Mouse (Mus musculus): ENCODE results near the gene Rptor. TPM values are rescaled to one million over a fixed set of nuclear protein-coding genes. Genes with fewer than 3 reads are reported as not detected.

Rptor gene
- polyA plus RNA-seq, 1 experiment from 2014 or later, result 10.8 TPM

GRCm38 (mm10) chr11:119796406-119796805 is 193.7 kb downstream of the Rptor start:
- no peak overlapping the region for H3K27ac ChIP-seq (replicated peaks; ENCODE audit: low read depth, low read length)
- H3K4me1 ChIP-seq (ENCODE audit: control insufficient read depth, insufficient read depth, low read length), result peaks cover 12% of the 10 kb centered on the region; the same call in 1 of the 2 replicates
- WGBS, result 74% methylated on average over 7 of the region's 7 CpGs
- DNase-seq (no peak), ATAC-seq (ENCODE audit: low FRiP score, low TSS enrichment) (no peak)
- no peak overlapping the region for H3K4me3 ChIP-seq (replicated peaks; ENCODE audit: low read depth, low read length)
- no peaks in the 10 kb centered on the region for H3K27me3 ChIP-seq (ENCODE audit: control insufficient read depth, insufficient read depth, low read length)
- no peak overlapping the region for H3K9ac ChIP-seq (replicated peaks; ENCODE audit: low read length)
- no peak overlapping the region for H3K4me2 ChIP-seq (ENCODE audit: low read length)
- H3K9me3 ChIP-seq (ENCODE audit: control insufficient read depth, low read length), result no peaks in the 10 kb centered on the region
- H3K36me3 ChIP-seq (ENCODE audit: control insufficient read depth, insufficient read depth, low read length), result peaks cover 11% of the 10 kb centered on the region; the same call in 1 of the 2 replicates

- ATAC-seq (ENCODE audit: low FRiP score, low TSS enrichment) (no peak), DNase-seq (no peak)
- Histone ChIP-seq H3K27ac (replicated peaks; ENCODE audit: low read depth, low read length) (no peak overlapping the region), H3K4me1 (ENCODE audit: control insufficient read depth, insufficient read depth, low read length) (peaks cover 12% of the 10 kb centered on the region; the same call in 1 of the 2 replicates), H3K4me2 (ENCODE audit: low read length) (no peak overlapping the region), H3K9ac (replicated peaks; ENCODE audit: low read length) (no peak overlapping the region), H3K36me3 (ENCODE audit: control insufficient read depth, insufficient read depth, low read length) (peaks cover 11% of the 10 kb centered on the region; the same call in 1 of the 2 replicates), H3K27me3 (ENCODE audit: control insufficient read depth, insufficient read depth, low read length) (no peaks in the 10 kb centered on the region), H3K4me3 (replicated peaks; ENCODE audit: low read depth, low read length) (no peak overlapping the region), H3K9me3 (ENCODE audit: control insufficient read depth, low read length) (no peaks in the 10 kb centered on the region)
- 95% methylated on average over 7 of the region's 7 CpGs for WGBS
Measured at GRCm38 (mm10) chr11:119796846-119797245, 194.1 kb downstream of the Rptor start.

GRCm38 (mm10) chr11:119799536-119799935 is 196.8 kb downstream of the Rptor start:
- no peak overlapping the region for H3K4me3 ChIP-seq (replicated peaks; ENCODE audit: low read depth, low read length)
- H3K4me2 ChIP-seq (ENCODE audit: low read length), result no peak overlapping the region
- 93% methylated on average over 2 of the region's 2 CpGs for WGBS
- ATAC-seq (ENCODE audit: low FRiP score, low TSS enrichment) (no peak), DNase-seq (no peak)
- peaks cover 13% of the 10 kb centered on the region; the same call in 1 of the 2 replicates for H3K36me3 ChIP-seq (ENCODE audit: control insufficient read depth, insufficient read depth, low read length)
- no peak overlapping the region for H3K27ac ChIP-seq (replicated peaks; ENCODE audit: low read depth, low read length)
- no peaks in the 10 kb centered on the region for H3K27me3 ChIP-seq (ENCODE audit: control insufficient read depth, insufficient read depth, low read length)
- no peaks in the 10 kb centered on the region for H3K9me3 ChIP-seq (ENCODE audit: control insufficient read depth, low read length)
- no peak overlapping the region for H3K9ac ChIP-seq (replicated peaks; ENCODE audit: low read length)
- H3K4me1 ChIP-seq (ENCODE audit: control insufficient read depth, insufficient read depth, low read length), result peaks cover 12% of the 10 kb centered on the region; the same call in 1 of the 2 replicates

- Histone ChIP-seq H3K27ac (replicated peaks; ENCODE audit: low read depth, low read length) (no peak overlapping the region), H3K4me2 (ENCODE audit: low read length) (no peak overlapping the region), H3K27me3 (ENCODE audit: control insufficient read depth, insufficient read depth, low read length) (no peaks in the 10 kb centered on the region), H3K4me1 (ENCODE audit: control insufficient read depth, insufficient read depth, low read length) (0 out of 2 replicates have a peak, but pooled peaks cover under 1% of the 10 kb centered on the region), H3K9ac (replicated peaks; ENCODE audit: low read length) (no peak overlapping the region), H3K4me3 (replicated peaks; ENCODE audit: low read depth, low read length) (no peak overlapping the region), H3K9me3 (ENCODE audit: control insufficient read depth, low read length) (no peaks in the 10 kb centered on the region), H3K36me3 (ENCODE audit: control insufficient read depth, insufficient read depth, low read length) (peaks cover 13% of the 10 kb centered on the region; the same call in 1 of the 2 replicates)
- 88% methylated on average over 1 of the region's 1 CpGs for WGBS
- ATAC-seq (ENCODE audit: low FRiP score, low TSS enrichment) (no peak), DNase-seq (no peak)
Measured at GRCm38 (mm10) chr11:119801855-119802254, 199.2 kb downstream of the Rptor start.

GRCm38 (mm10) chr11:119802947-119803346 is 200.2 kb downstream of the Rptor start:
- Histone ChIP-seq H3K4me3 (replicated peaks; ENCODE audit: low read depth, low read length) (no peak overlapping the region), H3K9ac (replicated peaks; ENCODE audit: low read length) (no peak overlapping the region; the same call in 1 of the 2 replicates), H3K27ac (replicated peaks; ENCODE audit: low read depth, low read length) (no peak overlapping the region), H3K4me2 (ENCODE audit: low read length) (no peak overlapping the region), H3K9me3 (ENCODE audit: control insufficient read depth, low read length) (no peaks in the 10 kb centered on the region), H3K4me1 (ENCODE audit: control insufficient read depth, insufficient read depth, low read length) (peaks cover 9% of the 10 kb centered on the region; the same call in 1 of the 2 replicates), H3K36me3 (ENCODE audit: control insufficient read depth, insufficient read depth, low read length) (peaks cover 13% of the 10 kb centered on the region; the same call in 1 of the 2 replicates), H3K27me3 (ENCODE audit: control insufficient read depth, insufficient read depth, low read length) (no peaks in the 10 kb centered on the region)
- no peak for DNase-seq
- WGBS, result 28% methylated on average over 7 of the region's 7 CpGs
- no peak for ATAC-seq (ENCODE audit: low FRiP score, low TSS enrichment)

GRCm38 (mm10) chr11:119804392-119804791 is 201.7 kb downstream of the Rptor start:
- H3K4me3 ChIP-seq (replicated peaks; ENCODE audit: low read depth, low read length), result no peak overlapping the region
- H3K27me3 ChIP-seq (ENCODE audit: control insufficient read depth, insufficient read depth, low read length), result no peaks in the 10 kb centered on the region
- H3K36me3 ChIP-seq (ENCODE audit: control insufficient read depth, insufficient read depth, low read length), result peaks cover 13% of the 10 kb centered on the region
- H3K4me1 ChIP-seq (ENCODE audit: control insufficient read depth, insufficient read depth, low read length), result peaks cover 11% of the 10 kb centered on the region; the same call in 1 of the 2 replicates
- DNase-seq (no peak), ATAC-seq (ENCODE audit: low FRiP score, low TSS enrichment) (no peak)
- 87% methylated on average over 3 of the region's 3 CpGs for WGBS
- H3K9me3 ChIP-seq (ENCODE audit: control insufficient read depth, low read length), result no peaks in the 10 kb centered on the region
- 0 out of 2 replicates have a peak overlapping the region, but pooled peaks have one; percentile 26 for H3K27ac ChIP-seq (replicated peaks; ENCODE audit: low read depth, low read length)
- H3K4me2 ChIP-seq (ENCODE audit: low read length), result no peak overlapping the region
- no peak overlapping the region for H3K9ac ChIP-seq (replicated peaks; ENCODE audit: low read length)

- H3K9me3 ChIP-seq (ENCODE audit: control insufficient read depth, low read length), result no peaks in the 10 kb centered on the region
- no peak overlapping the region for H3K4me2 ChIP-seq (ENCODE audit: low read length)
- no peak for DNase-seq
- H3K27me3 ChIP-seq (ENCODE audit: control insufficient read depth, insufficient read depth, low read length), result no peaks in the 10 kb centered on the region
- H3K4me3 ChIP-seq (replicated peaks; ENCODE audit: low read depth, low read length), result no peak overlapping the region
- no peak overlapping the region for H3K27ac ChIP-seq (replicated peaks; ENCODE audit: low read depth, low read length)
- H3K9ac ChIP-seq (replicated peaks; ENCODE audit: low read length), result no peak overlapping the region
- H3K4me1 ChIP-seq (ENCODE audit: control insufficient read depth, insufficient read depth, low read length), result peaks cover 11% of the 10 kb centered on the region; the same call in 1 of the 2 replicates
- ATAC-seq (ENCODE audit: low FRiP score, low TSS enrichment), result no peak
- WGBS, result 89% methylated on average over 10 of the region's 10 CpGs
- H3K36me3 ChIP-seq (ENCODE audit: control insufficient read depth, insufficient read depth, low read length), result peaks cover 10% of the 10 kb centered on the region; the same call in 1 of the 2 replicates
Measured at GRCm38 (mm10) chr11:119805112-119805750, 202.5 kb downstream of the Rptor start.

- Histone ChIP-seq H3K27me3 (ENCODE audit: control insufficient read depth, insufficient read depth, low read length) (no peaks in the 10 kb centered on the region), H3K9ac (replicated peaks; ENCODE audit: low read length) (no peak overlapping the region), H3K27ac (replicated peaks; ENCODE audit: low read depth, low read length) (0 out of 2 replicates have a peak overlapping the region, but pooled peaks have one; percentile 72), H3K4me2 (ENCODE audit: low read length) (no peak overlapping the region), H3K4me3 (replicated peaks; ENCODE audit: low read depth, low read length) (no peak overlapping the region), H3K9me3 (ENCODE audit: control insufficient read depth, low read length) (no peaks in the 10 kb centered on the region), H3K4me1 (ENCODE audit: control insufficient read depth, insufficient read depth, low read length) (peaks cover 11% of the 10 kb centered on the region; the same call in 1 of the 2 replicates), H3K36me3 (ENCODE audit: control insufficient read depth, insufficient read depth, low read length) (peaks cover 2% of the 10 kb centered on the region; the same call in 1 of the 2 replicates)
- ATAC-seq (ENCODE audit: low FRiP score, low TSS enrichment), result no peak
- no peak for DNase-seq
- WGBS, result 97% methylated on average over 8 of the region's 8 CpGs
Measured at GRCm38 (mm10) chr11:119806539-119806938, 203.8 kb downstream of the Rptor start.

Measured in midbrain, embryonic 14.5 days (tissue).